In the genomic region with DNA sequence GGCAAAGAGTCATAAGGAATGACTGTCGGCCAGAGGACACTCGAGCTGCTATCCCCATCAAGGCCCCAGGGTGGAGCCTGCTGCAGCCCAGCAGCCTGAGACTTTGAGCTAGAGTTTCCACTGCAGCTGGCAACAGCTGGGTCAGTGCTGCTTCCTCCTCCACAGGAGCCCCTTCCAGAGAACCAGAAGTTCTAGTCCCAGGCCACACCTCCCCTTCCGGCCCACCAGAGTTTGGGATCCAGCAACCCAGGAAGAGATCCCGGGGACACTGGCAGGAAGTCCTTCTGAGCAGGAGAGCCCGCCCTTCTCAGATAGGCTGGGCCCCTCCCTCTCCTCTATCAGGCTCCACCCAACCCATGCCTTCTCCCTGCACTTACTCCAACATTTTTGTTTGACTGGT, we compare ENCODE assay signal across 7 mouse cellular contexts. TPM values are rescaled to one million over a fixed set of nuclear protein-coding genes. Genes with fewer than 3 reads are reported as not detected.
DNase-seq lines count a peak whose midpoint lies in the region; ATAC-seq lines count a peak whose summit lies in the region.

No protein-coding gene starts in this region.

- ATAC-seq in granulocyte monocyte progenitor cell, adult 5-6 weeks (replicated peaks; ENCODE audit: poor library complexity, severe bottlenecking), result peak; percentile 99

- DNase-seq in WW6 (ENCODE audit: low read depth, low spot score), result peak; percentile 77
- peak; percentile 65 for DNase-seq in c-Kit-positive CD71-positive TER-119-negative erythroid progenitor cells, embryonic 14.5 days (ENCODE audit: low read depth)
- peak; percentile 79 to 89 for DNase-seq in kidney, adult 8-10 months
- DNase-seq in lung, postnatal 10 days, result peak; percentile 96
- DNase-seq in spleen, adult 18-20 months, result peak; percentile 22 to 26
- no peak for DNase-seq in left cerebral cortex, adult 8-10 months (ENCODE audit: low spot score in 2 of 2)

RNA-seq across cellular contexts. Expression of a gene that starts 30.5 kb away (rescaled TPM):
- 14.3 and 20.5 TPM in 2 replicates for total RNA-seq in granulocyte monocyte progenitor cell, adult 5-6 weeks (2014; fragmentation: Nextera tagmentation)
- total RNA-seq in granulocyte monocyte progenitor cell, adult 5-6 weeks (2017), result 1.8 and 2.1 TPM in 2 replicates
- total RNA-seq in left cerebral cortex, adult 8-10 months (2022), result 10 to 100 TPM; 14.3 to 18.7 (median 17.1) TPM

RNA-seq across cellular contexts. Expression of a gene that starts 44.7 kb away (rescaled TPM):
- total RNA-seq in granulocyte monocyte progenitor cell, adult 5-6 weeks (2014; fragmentation: Nextera tagmentation), result not detected in 2 replicates
- total RNA-seq in granulocyte monocyte progenitor cell, adult 5-6 weeks (2017), result not detected in 2 replicates
- 10 to 100 TPM; 32.6 to 36.0 (median 34.0) TPM for total RNA-seq in left cerebral cortex, adult 8-10 months (2022)

RNA-seq across cellular contexts. Expression of a gene that starts 58.2 kb away (rescaled TPM):
- 54.8 and 64.2 TPM in 2 replicates for total RNA-seq in granulocyte monocyte progenitor cell, adult 5-6 weeks (2014; fragmentation: Nextera tagmentation)
- 15.0 and 17.2 TPM in 2 replicates for total RNA-seq in granulocyte monocyte progenitor cell, adult 5-6 weeks (2017)
- 10 to 100 TPM; 36.4 to 39.1 (median 38.4) TPM for total RNA-seq in left cerebral cortex, adult 8-10 months (2022)

Comparison
In these comparisons a context has a peak if more than half of its experiments do, and no peak if none do; other contexts are left out.
1. DNase-seq: peak in WW6 (single experiment), c-Kit-positive CD71-positive TER-119-negative erythroid progenitor cells, embryonic 14.5 days (single experiment), kidney, adult 8-10 months (2 of 2), lung, postnatal 10 days (single experiment) and spleen, adult 18-20 months (2 of 2); none in left cerebral cortex, adult 8-10 months (0 of 2).
2. RNA of a gene that starts 44.7 kb away (total RNA-seq): 32.6 to 36.0 TPM in left cerebral cortex, adult 8-10 months; not detected in granulocyte monocyte progenitor cell, adult 5-6 weeks; every median in the first group is over 10 times any median in the second.